Mouse (Mus musculus) bone marrow macrophage, adult 2 months (primary cell): ENCODE data around the gene Fbxw2. TPM values are rescaled to one million over a fixed set of nuclear protein-coding genes. Genes with fewer than 3 reads are reported as not detected.
"Not testable (repeated sequence)": the region's sequence is repeated elsewhere in the genome, so short reads cannot be mapped to it uniquely, and the experiment has no call there.

ENCODE experiments used
- H3K27ac ChIP-seq: 2 replicates; pipeline ENCODE4 v1.5.1; 2012; ENCODE audit warnings: low read depth, low read length; ENCODE audit not compliant: insufficient read depth
- H3K4me1 ChIP-seq: 2 replicates; pipeline ENCODE4 v1.6.1; 2012; ENCODE audit warnings: low read length; ENCODE audit not compliant: control insufficient read depth, insufficient read depth
- H3K4me3 ChIP-seq: 2 replicates; pipeline ENCODE4 v1.5.1; 2012; ENCODE audit warnings: mild to moderate bottlenecking, low read length, moderate library complexity; ENCODE audit not compliant: insufficient read depth
- CTCF ChIP-seq: IDR thresholded peaks from 2 replicates; pipeline ENCODE4 v1.5.1; 2012; ENCODE audit warnings: low read depth, mild to moderate bottlenecking, low read length, moderate library complexity
- POLR2A ChIP-seq: IDR thresholded peaks from 2 replicates; pipeline ENCODE4 v1.6.1; 2012; ENCODE audit warnings: mild to moderate bottlenecking, low read depth, low read length, borderline replicate concordance
- polyA plus RNA-seq: library from polyadenylated mRNA; stranded (reverse); fragments of >200 nt; gene quantifications from 2 replicates; pipeline ENCODE4 v1.2.4, GENCODE M21; 2012; ENCODE audit not compliant: missing spikeins, insufficient read depth, insufficient read length

The Fbxw2 gene
- polyA plus RNA-seq, 1 experiment, result 56.3 TPM

- Histone ChIP-seq H3K27ac (no peak overlapping the region), H3K4me1 (peaks cover 22% of the 10 kb centered on the region), H3K4me3 (peak overlapping the region; percentile 95)
- no peak for TF ChIP-seq CTCF
- no peak for TF ChIP-seq POLR2A
Measured at GRCm38 (mm10) chr2:34773673-34774072, 52.4 kb downstream of the Fbxw2 start.

- peak overlapping the region; percentile 78 for H3K27ac ChIP-seq
- peak overlapping the region; percentile 95 for H3K4me3 ChIP-seq
- TF ChIP-seq CTCF, result no peak
- TF ChIP-seq POLR2A, result no peak
- peaks cover 22% of the 10 kb centered on the region for H3K4me1 ChIP-seq
Measured at GRCm38 (mm10) chr2:34772252-34773235, 53.6 kb downstream of the Fbxw2 start.

- Histone ChIP-seq H3K27ac (peak within 1 kb of the TSS; percentile 78), H3K4me3 (peak within 1 kb of the TSS; percentile 95), H3K4me1 (peaks cover 19% of the 10 kb centered on the region)
- TF ChIP-seq POLR2A, result peak; percentile 94
- no peak for TF ChIP-seq CTCF
Measured at GRCm38 (mm10) chr2:34771368-34772226, 54.5 kb downstream of the Fbxw2 start, which contains the start of gene Hspa5. Gene Hspa5, plus strand, starts transcription at chr2:34771970.

- H3K4me3 ChIP-seq, result peak overlapping the region; percentile 87
- H3K4me1 ChIP-seq, result peaks cover 14% of the 10 kb centered on the region
- H3K27ac ChIP-seq, result peak overlapping the region; percentile 76
- TF ChIP-seq CTCF (no peak), POLR2A (no peak)
Measured at GRCm38 (mm10) chr2:34770951-34771350, 55.2 kb downstream of the Fbxw2 start.

GRCm38 (mm10) chr2:34770049-34770448, 56.1 kb downstream of the Fbxw2 start:
- Histone ChIP-seq H3K4me1 (peaks cover 12% of the 10 kb centered on the region), H3K4me3 (peak overlapping the region; percentile 47), H3K27ac (no peak overlapping the region)

GRCm38 (mm10) chr2:34764801-34765200, 61.3 kb downstream of the Fbxw2 start:
- H3K4me3 ChIP-seq, result no peak overlapping the region
- peaks cover 6% of the 10 kb centered on the region for H3K4me1 ChIP-seq
- H3K27ac ChIP-seq, result no peak overlapping the region
- TF ChIP-seq POLR2A, result no peak
- no peak for TF ChIP-seq CTCF

More at GRCm38 (mm10) chr2:34770049-34770448, 56.1 kb downstream of the Fbxw2 start:
- TF ChIP-seq POLR2A (no peak), CTCF (no peak)

- Histone ChIP-seq H3K4me3 (no peak overlapping the region), H3K27ac (no peak overlapping the region), H3K4me1 (peaks cover 6% of the 10 kb centered on the region; the same call in 1 of the 2 replicates)
- no peak for TF ChIP-seq CTCF
- no peak for TF ChIP-seq POLR2A
Measured at GRCm38 (mm10) chr2:34762872-34763271, 63.2 kb downstream of the Fbxw2 start.

GRCm38 (mm10) chr2:34762174-34762573, 63.9 kb downstream of the Fbxw2 start:
- no peak for TF ChIP-seq CTCF
- TF ChIP-seq POLR2A, result no peak
- Histone ChIP-seq H3K4me3 (no peak overlapping the region), H3K4me1 (peaks cover 6% of the 10 kb centered on the region; the same call in 1 of the 2 replicates), H3K27ac (no peak overlapping the region)

- not testable (repeated sequence) for H3K4me3 ChIP-seq, H3K4me1 ChIP-seq, H3K27ac ChIP-seq
Measured at GRCm38 (mm10) chr2:34761272-34761671, 64.8 kb downstream of the Fbxw2 start.
